Mouse (Mus musculus) right cerebral cortex, adult 18-20 months (tissue): ENCODE results near the gene Pex14.
"Not testable (repeated sequence)": the region's sequence is repeated elsewhere in the genome, so short reads cannot be mapped to it uniquely, and the experiment has no call there.

Source experiments
- DNase-seq: peaks from one replicate; pipeline ENCODE4 v3.0.0; 2022; ENCODE audit warnings: mixed read lengths

Pex14 gene

DNA sequence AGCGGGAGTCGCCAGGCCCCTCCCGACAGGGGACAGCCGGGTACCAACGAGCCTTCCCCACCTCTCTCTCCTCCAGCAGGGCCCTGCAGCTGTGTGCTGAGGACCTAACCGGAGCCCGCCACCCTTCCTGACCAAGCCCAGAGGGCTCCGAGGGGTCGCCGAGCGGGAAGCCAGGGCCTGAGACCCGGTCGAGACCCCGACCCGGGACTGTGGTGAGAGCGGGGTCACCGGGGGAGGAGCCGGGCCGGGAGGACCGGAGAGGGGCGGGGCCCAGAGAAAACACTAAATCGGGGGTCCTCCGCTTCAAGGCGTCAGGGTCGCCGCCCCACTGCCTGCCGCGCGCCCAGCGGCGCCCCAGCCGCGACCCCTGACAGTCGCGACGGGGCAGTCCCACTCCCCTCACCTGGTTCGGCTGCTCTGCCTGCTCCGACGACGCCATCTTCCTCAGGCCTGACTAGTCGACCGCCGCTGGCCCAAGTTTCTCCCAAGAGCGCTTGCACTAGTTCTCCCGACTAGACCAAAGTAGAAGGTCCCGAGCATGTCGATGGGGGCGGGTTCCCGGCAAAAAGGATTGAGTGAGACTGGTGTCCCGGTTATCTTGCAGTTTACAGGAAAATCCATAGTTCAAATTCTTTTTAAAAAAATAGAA is at the start of gene Pex14:
Gene Pex14, minus strand, starts transcription at position 508 of the 649 bp plus-strand sequence.
- DNase-seq, result peak; percentile 94

DNA sequence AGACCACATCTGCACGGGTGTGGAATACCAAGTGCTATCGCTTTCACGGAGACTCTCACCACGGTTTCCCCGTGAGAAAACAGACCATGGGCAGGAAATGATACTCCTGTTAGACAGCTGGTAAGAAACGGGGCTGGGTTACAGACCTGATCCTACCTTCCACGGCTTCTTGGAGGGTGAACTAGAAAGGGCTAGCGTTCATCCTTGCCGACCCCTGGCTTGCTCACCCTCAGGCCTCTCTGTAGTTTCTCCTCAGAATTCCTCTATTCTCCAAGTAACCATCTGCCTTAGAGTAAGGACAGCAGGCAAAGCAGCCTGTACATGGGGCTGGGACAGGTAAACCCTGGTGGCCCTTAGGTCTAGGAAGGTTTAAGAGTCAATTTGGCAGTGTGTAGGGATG is 49.5 kb upstream of the Pex14 start:
- DNase-seq, result no peak

DNA sequence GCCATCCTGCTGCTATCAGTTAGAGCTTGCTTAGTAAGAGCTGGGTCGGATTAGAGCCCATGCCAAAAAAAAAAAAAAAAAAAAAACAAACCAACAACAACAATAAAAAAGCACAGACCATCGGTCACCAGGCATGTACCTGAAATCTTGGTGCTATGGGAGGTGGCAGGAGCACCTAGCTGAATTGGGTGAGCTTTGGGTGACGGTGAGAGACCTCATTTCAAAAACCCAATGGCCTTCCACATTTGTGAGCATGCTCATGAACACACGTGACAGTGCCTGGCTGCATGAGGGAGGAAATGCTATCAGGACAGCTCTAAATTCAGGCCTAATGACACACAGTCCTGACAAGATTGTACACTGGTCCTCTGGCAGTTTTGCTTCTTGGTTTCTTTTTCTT is 48.4 kb upstream of the Pex14 start:
- DNase-seq, result no peak

DNA sequence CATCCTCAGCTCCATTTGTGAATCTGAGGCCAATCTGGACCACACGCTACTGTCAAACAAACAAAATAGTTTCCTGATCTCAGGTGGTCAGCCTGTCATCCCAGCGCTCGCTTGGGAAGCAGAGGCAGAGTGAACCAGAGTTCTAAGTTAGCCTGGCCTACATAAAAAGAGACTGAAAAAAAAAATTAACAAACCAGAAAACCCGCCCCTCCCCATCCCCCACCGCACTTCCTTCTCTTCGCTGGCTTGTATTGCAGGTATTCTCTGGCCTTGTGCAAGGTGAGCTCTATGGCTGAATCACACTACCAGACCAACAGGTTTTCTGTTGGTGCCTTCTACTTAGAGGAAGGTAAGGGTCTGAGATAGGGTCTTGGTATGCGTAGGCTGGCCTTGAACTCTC is 47.9 kb upstream of the Pex14 start:
- DNase-seq, result no peak

DNA sequence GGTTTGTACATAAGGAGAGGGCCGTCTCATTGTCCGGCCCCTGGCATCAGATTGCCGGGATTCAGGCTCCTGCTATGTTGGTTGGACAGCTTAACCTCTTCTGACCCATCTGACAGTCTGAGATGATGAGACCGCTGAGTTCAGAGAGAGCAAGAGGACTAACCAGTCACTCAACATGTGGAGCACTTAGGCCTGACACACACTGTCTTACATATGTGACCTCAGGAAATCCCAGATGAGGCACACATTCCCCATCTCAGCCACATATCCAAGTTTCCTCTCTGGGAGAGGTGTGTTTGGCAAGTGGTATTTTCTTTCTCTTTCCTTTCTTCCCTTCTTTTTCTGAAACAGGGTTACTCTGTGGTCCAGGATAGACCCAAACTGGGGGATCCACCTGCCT is 45.5 kb upstream of the Pex14 start:
- DNase-seq, result no peak

DNA sequence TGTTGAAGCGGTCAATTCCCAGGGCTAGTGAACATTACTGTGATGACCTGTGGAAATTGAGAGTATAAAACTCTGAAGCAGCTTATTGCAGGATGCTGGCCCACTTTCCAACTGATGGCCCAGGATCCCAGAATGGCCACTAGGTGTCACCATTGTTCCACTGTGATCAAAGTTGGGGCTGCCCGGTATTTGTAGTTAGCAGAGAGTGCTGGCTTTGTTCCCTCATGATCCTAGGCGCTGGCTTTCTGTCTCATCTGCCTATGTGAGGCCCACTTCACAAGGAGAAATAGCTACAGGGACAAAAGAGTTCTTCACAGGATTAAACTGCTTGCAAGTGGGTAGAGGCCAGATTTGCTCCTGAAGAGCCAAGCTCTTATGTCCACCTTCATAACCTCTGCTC is 44.8 kb upstream of the Pex14 start:
- DNase-seq, result peak; percentile 81

DNA sequence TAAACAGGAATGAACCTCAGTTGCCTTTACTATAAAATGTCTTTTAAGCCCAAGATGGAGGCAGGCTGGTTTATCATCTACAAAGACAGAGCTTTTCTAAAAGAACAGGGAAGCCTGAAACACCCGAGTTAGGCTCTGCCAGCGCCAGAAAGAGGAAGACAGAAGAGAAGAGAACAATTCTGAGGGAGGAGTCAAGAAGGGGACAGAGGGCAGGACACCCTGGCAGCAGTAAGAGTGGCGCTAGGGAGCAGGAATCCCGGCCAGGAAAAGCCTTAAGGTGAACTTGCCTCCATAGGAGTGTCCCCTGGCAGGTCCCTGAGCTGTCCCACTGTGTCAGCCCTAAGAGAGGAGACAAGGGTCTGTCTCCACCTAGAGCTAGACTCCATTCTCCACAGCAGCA is 43.9 kb upstream of the Pex14 start:
- DNase-seq, result no peak

DNA sequence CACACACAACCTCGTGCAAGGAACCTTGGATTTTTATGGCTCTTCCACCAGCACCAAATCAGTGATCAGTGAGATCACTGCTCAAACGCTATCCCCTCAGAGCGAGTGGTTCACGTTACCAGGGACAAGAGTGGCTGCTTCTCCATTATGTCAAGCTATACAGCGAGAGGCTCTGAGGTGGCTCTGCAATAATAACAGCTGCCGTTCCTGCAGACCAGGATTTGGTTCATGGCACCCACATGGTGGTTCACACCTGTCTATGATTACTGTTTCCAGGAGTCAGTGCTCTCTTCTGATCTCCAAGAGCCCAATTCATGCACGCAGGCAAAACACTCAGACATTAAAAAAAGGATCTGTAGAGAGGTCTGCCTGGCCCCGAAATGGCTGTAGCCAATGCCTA is 38.8 kb upstream of the Pex14 start:
- no peak for DNase-seq

DNA sequence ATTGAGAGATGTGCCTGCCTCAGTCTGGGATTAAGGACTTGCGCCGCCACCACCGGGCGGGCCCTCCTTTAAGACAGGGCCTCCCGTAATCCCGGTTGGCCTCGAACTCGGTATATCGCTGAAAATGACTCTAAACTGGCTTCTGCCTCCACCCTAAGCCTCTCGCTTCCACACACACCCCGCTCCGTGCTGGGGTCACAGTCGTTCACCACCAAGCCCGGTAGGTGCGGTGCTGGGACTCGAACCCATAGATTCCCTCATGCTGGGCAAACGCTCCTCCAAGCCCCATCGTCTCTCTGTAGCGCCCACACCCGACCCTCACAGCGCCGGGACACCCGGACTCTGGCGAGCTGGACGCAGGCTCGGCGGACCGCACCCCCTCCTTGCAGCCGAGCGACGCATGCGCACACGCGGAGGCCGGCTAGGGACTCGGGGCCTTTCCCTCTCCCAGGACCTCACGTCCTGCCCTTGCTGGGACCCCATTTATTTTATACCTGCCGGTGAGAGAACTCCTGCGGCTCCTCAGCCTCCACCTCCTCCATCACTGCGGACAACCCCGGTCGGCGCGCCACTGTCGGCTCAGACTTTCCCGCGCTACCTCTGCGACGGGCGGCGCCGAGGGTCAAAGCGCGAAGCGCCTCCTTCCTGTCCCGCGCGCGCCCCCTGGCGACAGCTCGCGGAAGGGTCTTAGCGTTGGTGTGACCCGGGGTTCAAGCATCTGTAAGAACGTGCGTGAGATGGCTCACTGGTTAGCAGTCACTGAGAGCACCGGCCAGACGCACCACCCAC is 37.5 kb upstream of the Pex14 start, which contains the start of gene Cenps:
Gene Cenps, minus strand, starts transcription at position 648 of the 789 bp plus-strand sequence.
- peak; percentile 89 for DNase-seq

DNA sequence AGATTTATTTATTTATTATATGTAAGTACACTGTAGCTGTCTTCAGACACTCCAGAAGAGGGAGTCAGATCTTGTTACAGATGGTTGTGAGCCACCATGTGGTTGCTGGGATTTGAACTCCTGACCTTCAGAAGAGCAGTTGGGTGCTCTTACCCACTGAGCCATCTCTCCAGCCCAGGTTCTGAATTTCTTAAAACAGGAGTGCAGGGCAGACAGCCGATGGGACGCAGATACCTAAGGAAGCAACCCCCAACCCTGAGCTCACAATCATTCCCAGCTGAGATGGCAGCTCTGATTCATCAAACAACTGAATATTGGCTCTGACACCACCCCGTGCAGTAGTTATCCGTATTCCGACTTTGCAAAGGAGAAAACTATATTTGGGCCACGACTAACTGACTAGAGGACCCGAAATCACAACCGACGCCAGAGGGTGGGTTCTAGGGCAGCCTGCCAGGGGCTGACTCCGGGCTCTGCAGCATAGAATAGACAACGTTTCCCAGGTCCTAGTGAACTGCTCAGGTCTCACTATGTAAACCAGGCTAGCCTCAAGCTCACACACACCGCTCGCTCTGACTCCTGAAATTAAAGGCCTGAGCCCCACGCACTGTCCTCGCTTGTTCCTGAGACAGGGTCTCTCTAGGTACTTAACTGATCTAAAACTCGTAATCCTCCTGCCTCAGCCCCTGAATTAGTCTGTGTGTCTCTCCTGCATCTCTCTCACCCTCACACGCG is 36.6 kb upstream of the Pex14 start:
- DNase-seq, result no peak

DNA sequence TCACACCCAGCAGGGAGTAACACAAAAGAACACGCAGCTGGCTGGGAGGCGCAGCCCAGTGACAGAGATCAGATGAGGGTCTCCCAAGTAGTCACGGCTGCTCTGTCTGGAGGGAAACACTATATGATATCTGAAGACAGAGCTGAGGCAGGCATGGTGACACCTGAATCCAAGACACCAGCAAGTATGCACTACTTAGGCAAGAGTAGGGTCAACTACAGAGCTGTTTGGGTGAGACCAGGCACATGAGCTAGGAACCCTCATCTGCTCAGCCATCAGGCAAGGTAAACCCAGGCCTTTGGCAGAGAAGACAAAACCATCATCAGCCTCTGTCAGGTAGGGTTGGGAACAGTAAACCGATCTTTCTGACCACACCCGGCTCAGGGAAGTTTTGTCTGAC is 33.7 kb upstream of the Pex14 start:
- DNase-seq, result no peak

DNA sequence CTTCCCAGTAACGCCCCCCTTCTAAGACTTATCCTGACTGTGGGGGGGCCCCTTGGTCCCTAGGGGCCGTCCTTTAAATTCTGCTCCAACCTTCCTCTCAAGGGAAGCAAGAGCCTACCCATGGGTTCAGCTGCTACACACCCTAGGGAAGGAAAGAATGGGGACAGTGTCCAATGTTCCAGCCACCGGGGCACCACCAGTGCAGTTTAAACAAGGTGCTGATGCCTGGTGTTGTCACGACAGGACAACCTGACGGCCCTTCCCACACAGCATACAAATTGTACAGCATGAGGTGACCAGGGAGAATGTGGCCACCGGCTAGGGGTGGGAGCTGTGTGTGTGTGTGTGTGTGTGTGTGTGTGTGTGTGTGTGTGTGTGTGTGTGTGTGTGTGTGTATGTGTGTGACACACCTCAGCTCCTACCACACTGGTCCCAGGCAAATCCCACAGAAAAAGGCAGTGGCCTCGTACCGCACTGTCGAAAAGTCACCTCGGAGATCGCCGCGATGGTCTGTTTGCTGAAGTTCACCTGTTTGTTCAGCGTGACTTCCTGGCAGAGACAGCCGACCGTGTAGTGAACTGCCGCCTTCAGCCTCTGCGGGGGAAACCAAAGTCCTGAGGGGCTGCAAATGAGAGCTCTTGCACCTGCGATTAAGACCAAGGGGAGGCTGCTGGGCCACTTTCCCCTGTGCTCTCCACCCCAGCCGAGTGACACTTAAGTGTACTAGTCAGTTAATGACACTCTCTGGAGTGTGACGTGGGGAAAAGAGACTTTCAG is 32.3 kb upstream of the Pex14 start:
- DNase-seq, result no peak

DNA sequence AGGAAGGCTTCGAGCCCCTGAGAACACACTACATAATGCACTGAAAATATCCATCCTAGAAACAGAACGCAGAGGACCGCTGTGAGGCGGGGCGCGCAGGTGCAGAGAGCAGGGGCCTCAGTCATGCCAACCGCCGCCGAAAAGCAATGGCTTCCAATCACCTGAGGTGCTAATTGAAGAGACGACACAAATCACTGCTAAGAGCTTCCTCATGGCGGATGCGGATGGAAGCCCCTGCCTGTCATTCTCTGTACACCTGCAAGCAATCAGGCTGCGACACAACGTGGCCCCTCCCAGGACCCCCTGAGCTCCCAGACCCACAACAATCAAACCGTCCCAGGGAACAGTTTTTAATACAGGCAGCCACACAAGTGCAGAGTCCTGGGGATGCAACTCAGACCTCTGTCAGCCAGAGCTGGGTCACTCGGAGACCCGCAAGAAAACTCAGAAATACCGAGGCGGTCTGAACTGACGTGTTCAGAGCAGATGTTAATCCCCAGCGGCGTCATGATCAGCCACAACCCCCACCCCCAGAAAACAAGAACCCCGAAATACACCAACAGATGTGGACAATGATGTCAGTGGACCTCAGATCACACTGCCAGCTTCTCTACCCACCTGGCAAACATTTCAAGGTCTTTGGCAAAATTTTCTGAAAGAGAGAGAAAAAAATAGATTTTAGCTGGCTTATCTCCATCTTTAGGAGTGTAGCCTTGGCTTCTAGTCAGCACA is 31.5 kb upstream of the Pex14 start:
- no peak for DNase-seq

DNA sequence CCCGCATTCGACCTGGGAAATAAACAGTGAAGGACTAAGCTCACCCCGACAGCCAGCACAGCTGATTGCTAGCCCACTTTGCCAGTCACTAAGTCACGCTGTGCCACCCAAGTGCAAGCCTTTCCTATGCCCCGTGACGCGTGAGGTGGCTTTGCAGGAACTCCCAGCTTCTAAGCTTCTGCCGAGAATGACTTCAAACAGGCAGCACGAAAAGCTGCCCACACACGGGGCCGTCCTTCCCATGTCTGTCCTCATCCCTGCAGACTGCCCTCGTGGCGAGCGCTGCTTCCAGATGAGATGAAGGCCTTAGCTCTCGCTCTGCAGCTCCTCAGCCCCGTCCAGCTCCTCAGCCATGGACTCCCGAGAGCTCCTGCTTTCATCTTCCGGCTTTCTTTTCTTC is 28.8 kb upstream of the Pex14 start:
- peak; percentile 21 for DNase-seq

DNA sequence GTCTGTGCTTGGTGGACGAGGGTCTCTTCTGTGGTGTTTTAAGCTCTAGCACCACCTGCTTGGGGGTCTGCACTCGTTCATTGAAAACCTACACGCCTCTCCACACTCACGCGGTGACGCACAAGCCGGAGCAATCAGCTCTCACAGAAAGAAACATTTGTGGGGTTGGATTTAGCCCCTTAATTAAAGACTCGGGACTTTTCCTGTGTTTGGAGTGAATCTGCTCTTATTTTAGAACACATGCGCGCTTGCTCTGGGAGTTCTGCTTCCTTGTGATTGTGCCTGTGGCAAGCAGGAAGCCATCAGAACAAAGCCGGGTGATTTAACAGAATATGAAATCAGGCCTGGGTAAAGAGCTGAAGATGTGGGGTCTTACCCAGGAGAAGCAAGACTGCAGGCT is 27.0 kb upstream of the Pex14 start, which contains the start of gene Cort:
Gene Cort, minus strand, starts transcription at position 101 of the 400 bp plus-strand sequence.
- DNase-seq, result no peak

DNA sequence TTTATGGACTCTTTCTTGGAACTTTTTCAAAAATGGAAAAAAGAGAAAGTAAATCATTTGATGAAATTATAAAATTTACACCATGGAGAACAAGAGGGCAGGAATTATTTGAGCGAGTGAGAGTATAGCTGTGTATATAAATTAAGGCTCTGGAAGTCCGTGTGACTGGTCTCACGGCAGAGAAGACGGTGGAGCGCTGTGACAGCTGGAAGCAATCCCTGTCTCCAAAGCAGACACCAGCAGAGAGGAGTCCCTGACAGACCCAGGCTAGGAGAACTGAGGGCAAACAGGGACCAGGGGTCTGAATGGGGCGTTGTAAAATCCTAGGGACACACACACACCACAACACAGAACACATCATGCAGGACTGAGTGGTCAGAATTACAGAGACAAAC is 26.4 kb upstream of the Pex14 start:
- DNase-seq, result no peak

DNA sequence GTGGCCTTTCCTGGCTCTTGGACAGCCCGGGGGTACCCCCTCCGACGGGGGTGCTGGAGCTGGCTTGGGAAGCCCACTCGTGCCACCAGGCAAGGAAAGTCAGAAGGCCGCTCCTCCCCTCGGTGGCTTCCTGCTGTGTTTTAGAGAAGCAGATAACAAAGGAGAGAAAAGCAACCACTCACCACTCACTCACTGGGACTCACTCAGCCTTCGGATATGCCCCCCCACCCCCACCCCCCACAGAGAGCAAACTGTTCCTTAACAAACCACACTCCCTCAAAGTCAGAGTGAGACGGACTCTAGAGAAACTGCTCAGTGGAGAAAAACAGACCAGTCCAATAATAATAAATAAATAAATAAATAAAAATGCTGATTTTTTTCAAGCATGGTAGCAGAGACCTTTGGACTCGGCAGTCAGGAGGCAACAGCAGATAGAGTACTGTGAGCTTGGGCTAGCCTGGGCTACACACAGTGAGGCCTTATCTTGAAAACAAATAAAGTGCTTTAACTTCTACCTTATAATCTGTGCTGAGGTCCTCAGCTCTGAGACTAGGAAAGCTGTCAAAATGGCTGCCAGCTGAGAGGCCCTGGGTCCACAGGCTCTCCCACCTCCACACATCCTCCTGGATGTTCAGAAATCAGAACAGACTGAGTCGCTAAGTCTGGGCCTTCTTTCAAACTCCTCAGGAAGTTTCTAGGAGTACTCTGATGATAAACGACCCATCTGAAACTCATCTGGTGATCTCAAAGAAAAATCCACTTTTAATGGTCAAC is 25.9 kb upstream of the Pex14 start:
- no peak for DNase-seq

DNA sequence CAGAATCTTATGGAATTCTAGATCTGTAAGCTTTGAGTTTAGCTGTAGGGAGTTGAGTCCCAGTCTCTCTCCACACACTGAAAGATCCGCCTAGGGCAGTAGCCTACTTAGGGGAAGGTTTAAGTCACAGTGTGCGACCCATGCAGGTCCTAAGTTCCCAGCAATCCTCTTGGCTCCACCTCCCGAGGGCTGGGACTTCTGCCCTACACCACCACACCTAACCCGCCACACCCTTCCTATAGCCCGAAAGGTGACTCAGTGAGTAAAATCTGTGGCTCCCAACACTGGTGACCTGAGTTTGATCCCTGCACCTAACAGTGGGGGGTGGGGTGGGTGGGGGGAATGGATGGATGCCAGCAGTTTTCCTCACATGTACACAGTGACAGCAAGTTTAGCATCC is 23.8 kb upstream of the Pex14 start:
- DNase-seq, result no peak

DNA sequence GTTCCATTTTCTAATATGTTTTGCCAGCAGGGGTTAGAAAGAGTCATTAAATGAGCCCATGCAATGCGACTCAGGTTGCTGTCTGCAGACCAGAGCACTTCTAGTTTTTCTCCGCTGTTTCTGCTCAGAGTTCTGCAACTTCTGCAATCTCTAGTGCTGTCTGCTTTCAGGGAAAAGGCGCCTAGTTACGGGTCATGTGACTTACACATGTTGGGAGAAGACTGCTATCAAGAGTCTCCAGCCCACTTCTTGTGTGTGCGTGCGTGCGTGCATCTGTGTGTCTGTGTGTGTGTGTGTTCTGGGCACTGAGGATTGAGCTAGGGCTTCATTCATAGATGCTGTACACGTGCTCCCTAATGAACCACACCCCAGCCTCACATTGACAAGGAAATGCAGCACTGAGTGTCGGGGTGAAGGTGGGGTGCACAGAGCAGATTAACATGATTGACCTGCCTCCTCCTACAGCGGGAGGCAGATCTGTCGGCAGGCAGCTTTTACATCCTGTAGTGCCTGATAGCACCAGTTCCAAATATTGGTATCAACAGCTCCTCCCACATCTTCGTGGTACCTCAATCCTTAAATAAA is 20.4 kb upstream of the Pex14 start:
- not testable (repeated sequence) for DNase-seq

DNA sequence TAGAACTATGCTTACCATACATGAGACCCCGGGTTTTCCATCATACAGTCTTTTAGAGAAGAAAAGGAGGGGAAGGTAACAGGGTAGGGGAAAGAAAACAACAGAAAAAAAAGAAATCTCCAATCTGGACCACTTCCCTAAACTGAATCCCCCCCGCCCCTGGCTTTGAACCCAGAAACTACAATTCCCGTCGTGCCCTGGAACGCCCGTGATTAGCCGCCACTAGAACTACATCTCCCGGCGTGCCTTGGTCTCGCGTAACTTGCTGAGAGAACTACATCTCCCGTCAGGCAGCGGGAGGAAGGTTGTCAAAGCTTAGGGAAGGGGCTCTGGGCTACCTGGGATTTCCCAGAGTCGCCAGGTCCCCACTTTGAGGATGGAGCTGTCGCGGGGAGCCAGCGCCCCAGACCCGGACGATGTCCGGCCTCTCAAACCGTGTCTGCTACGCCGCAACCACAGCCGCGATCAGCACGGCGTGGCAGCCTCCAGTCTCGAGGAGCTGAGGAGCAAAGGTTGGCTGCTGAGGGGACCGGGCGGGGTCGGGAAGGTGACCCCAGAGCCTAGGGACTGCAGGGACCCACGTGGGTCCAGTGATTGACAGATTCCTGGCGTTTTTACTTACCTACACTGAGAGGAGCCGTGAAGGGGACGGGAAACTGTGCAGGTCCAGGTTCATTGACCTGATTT is 4.3 kb upstream of the Pex14 start, which contains the start of gene Dffa:
Gene Dffa, plus strand, starts transcription at position 272 of the 687 bp plus-strand sequence.
- DNase-seq, result peak; percentile 94
